Mouse (Mus musculus) midbrain, embryonic 14.5 days (tissue): ENCODE measurements around the gene Myt1l. TPM values are rescaled to one million over a fixed set of nuclear protein-coding genes. Genes with fewer than 3 reads are reported as not detected.

ENCODE experiments used
- ATAC-seq: fragments of 200-750 bp; cut with Nextera tagmentation; 2 replicates; pipeline ENCODE4 v1.8.0; 2017; ENCODE audit warnings: moderate number of reproducible peaks, moderate library complexity; ENCODE audit not compliant: low FRiP score, low TSS enrichment
- DNase-seq: peaks from one replicate; pipeline ENCODE4 v3.0.0-alpha.2; 2015
- H3K27ac ChIP-seq: fragments of 300-500 bp; sonication (generic); replicated peaks from 2 replicates; pipeline ENCODE4 v1.5.1; 2014; ENCODE audit warnings: mild to moderate bottlenecking, low read depth, low read length, moderate library complexity
- H3K27me3 ChIP-seq: fragments of 300-500 bp; sonication (generic); 2 replicates; pipeline ENCODE4 v1.6.1; 2014; ENCODE audit warnings: low read length, control low read depth, mixed read lengths; ENCODE audit not compliant: control insufficient read depth, insufficient read depth
- H3K36me3 ChIP-seq: fragments of 300-500 bp; sonication (generic); 2 replicates; pipeline ENCODE4 v1.6.1; 2014; ENCODE audit warnings: low read length, control low read depth; ENCODE audit not compliant: control insufficient read depth, insufficient read depth
- H3K4me1 ChIP-seq: fragments of 300-500 bp; sonication (generic); 2 replicates; pipeline ENCODE4 v1.6.1; 2014; ENCODE audit warnings: mild to moderate bottlenecking, antibody characterized with exemption, low read length, control low read depth; ENCODE audit not compliant: control insufficient read depth, insufficient read depth
- H3K4me2 ChIP-seq: fragments of 300-500 bp; sonication (generic); 2 replicates; pipeline ENCODE4 v1.6.1; 2014; ENCODE audit warnings: mild to moderate bottlenecking, low read length, moderate library complexity
- H3K4me3 ChIP-seq: fragments of 300-500 bp; sonication (generic); replicated peaks from 2 replicates; pipeline ENCODE4 v1.5.1; 2014; ENCODE audit warnings: low read depth, low read length
- H3K9ac ChIP-seq: fragments of 300-500 bp; sonication (generic); replicated peaks from 2 replicates; pipeline ENCODE4 v1.6.1; 2014; ENCODE audit warnings: mild to moderate bottlenecking, low read length, moderate library complexity
- H3K9me3 ChIP-seq: fragments of 300-500 bp; sonication (generic); 2 replicates; pipeline ENCODE4 v1.6.1; 2016; ENCODE audit warnings: low read length, control low read depth, mixed read lengths; ENCODE audit not compliant: control insufficient read depth
- WGBS: fragments of 180-500 bp; shearing (Covaris S2); extraction: QIAGEN DNeasy Blood & Tissue Kit; methylation state at CpG from one replicate; pipeline ENCODE4 v1.1.7; 2014; 5-methylcytosine and 5-hydroxymethylcytosine counted together
- polyA plus RNA-seq: library from polyadenylated mRNA; unstranded; fragments of >200 nt; fragmentation: Nextera tagmentation; extraction: Ambion mirVana; gene quantifications from 2 replicates; pipeline ENCODE4 v1.2.1, GENCODE M21; 2014

Gene Myt1l
- polyA plus RNA-seq, 1 experiment from 2014 or later: 250 TPM

DNA sequence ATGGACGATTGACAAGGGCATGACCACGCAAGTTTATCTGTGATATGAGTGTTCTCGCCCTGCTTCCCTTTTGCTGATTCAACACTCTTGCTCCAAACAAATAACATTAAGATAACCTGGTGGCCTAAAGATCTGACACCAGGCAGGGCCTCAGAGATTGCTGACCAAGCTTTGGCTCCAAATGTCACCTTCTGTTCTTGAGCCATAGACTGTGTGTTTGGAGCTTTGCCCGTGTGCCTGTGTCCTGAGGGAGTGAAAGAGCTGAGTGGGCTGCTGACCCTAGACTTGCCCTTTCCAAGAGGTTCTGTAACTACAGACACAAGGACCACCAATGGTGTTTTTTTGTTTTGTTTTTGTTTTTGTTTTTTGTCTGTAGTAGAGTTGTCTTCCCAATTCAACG lies 124.3 kb downstream of the Myt1l start:
- Histone ChIP-seq H3K36me3 (no peaks in the 10 kb centered on the region), H3K27me3 (no peaks in the 10 kb centered on the region), H3K9ac (no peak overlapping the region), H3K27ac (no peak overlapping the region), H3K4me3 (no peak overlapping the region), H3K9me3 (no peaks in the 10 kb centered on the region), H3K4me2 (no peak overlapping the region), H3K4me1 (peaks cover 53% of the 10 kb centered on the region)
- 91% methylated on average over 5 of the region's 5 CpGs for WGBS
- DNase-seq: no peak
- no peak for ATAC-seq

- Histone ChIP-seq H3K27me3 (no peaks in the 10 kb centered on the region), H3K9me3 (no peaks in the 10 kb centered on the region), H3K4me3 (no peak overlapping the region), H3K9ac (peak overlapping the region; percentile 6; the same call in 1 of the 2 replicates), H3K4me2 (no peak overlapping the region), H3K27ac (peak overlapping the region; percentile 73), H3K36me3 (no peaks in the 10 kb centered on the region), H3K4me1 (peaks cover 49% of the 10 kb centered on the region)
- WGBS: 29% methylated on average over 10 of the region's 10 CpGs
- peak; percentile 51 for DNase-seq
- ATAC-seq: peak; percentile 38; the same call in 1 of the 2 replicates
Measured at GRCm38 (mm10) chr12:29655197-29655632, 127.0 kb downstream of the Myt1l start.

DNA sequence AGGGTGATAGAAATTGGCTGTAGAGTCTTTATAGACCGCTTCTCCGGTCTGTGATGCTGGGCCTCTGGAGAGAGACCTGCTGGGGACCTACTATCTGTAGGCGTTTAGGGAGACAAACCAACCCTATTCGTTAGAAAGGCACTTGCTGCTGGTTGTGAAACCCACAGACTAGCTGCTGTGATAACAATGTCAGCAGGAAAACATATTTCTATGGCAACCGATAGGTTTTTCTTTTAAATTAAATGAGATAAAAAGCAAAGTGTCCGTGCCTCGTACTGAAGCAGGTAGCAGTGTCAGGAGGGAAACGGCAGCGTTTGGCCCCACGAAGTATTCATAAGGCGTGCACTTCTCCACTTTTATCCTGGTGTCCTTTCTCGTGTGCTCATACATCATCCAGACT lies 127.5 kb downstream of the Myt1l start:
- no peaks in the 10 kb centered on the region for H3K27me3 ChIP-seq
- peaks cover 46% of the 10 kb centered on the region for H3K4me1 ChIP-seq
- H3K9me3 ChIP-seq: no peaks in the 10 kb centered on the region
- H3K4me2 ChIP-seq: no peak overlapping the region
- peak overlapping the region; percentile 6; the same call in 1 of the 2 replicates for H3K9ac ChIP-seq
- 71% methylated on average over 12 of the region's 12 CpGs for WGBS
- ATAC-seq: 0 out of 2 replicates have a peak, but pooled peaks have one; percentile 9
- no peak overlapping the region for H3K4me3 ChIP-seq
- no peak for DNase-seq
- no peaks in the 10 kb centered on the region for H3K36me3 ChIP-seq
- peak overlapping the region; percentile 73 for H3K27ac ChIP-seq

DNA sequence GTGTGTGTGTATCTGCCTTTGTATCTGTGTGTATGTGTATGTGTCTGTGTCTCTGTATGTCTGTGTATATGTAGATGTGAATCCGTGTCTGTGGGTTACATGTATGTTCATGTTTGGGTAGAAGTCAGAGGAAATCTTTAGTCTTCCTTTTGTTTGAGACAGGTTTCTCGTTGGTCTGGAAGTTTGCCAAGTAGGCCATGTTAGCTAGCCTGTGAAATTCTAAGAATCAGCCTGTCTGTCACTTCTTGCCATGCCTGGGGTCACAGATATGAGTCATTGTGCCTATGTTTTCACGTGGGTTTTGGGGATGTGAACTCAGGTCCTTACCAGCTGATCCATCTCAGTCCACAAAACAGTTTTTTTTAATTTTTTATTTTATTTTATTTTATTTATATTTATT lies 128.9 kb downstream of the Myt1l start:
- WGBS: 54% methylated on average over 3 of the region's 3 CpGs
- Histone ChIP-seq H3K9me3 (no peaks in the 10 kb centered on the region), H3K27ac (peak overlapping the region; percentile 53; the same call in 1 of the 2 replicates), H3K36me3 (no peaks in the 10 kb centered on the region), H3K27me3 (no peaks in the 10 kb centered on the region), H3K9ac (no peak overlapping the region), H3K4me2 (no peak overlapping the region), H3K4me3 (no peak overlapping the region), H3K4me1 (peaks cover 46% of the 10 kb centered on the region)
- DNase-seq: peak; percentile 64
- no peak for ATAC-seq

- peak overlapping the region; percentile 53; the same call in 1 of the 2 replicates for H3K27ac ChIP-seq
- no peak overlapping the region for H3K9ac ChIP-seq
- 80% methylated on average over 2 of the region's 2 CpGs for WGBS
- peaks cover 49% of the 10 kb centered on the region for H3K4me1 ChIP-seq
- H3K36me3 ChIP-seq: no peaks in the 10 kb centered on the region
- H3K4me3 ChIP-seq: no peak overlapping the region
- H3K4me2 ChIP-seq: no peak overlapping the region
- no peak for ATAC-seq
- no peaks in the 10 kb centered on the region for H3K9me3 ChIP-seq
- no peaks in the 10 kb centered on the region for H3K27me3 ChIP-seq
- no peak for DNase-seq
Measured at GRCm38 (mm10) chr12:29657870-29658269, 129.7 kb downstream of the Myt1l start.

GRCm38 (mm10) chr12:29671984-29672383 lies 143.8 kb downstream of the Myt1l start:
- Histone ChIP-seq H3K4me1 (peaks cover 8% of the 10 kb centered on the region), H3K27ac (no peak overlapping the region), H3K4me3 (no peak overlapping the region), H3K9ac (no peak overlapping the region), H3K9me3 (no peaks in the 10 kb centered on the region), H3K36me3 (0 out of 2 replicates have a peak, but pooled peaks cover 5% of the 10 kb centered on the region), H3K27me3 (no peaks in the 10 kb centered on the region), H3K4me2 (no peak overlapping the region)
- DNase-seq: no peak
- WGBS: 82% methylated on average over 7 of the region's 7 CpGs
- no peak for ATAC-seq

DNA sequence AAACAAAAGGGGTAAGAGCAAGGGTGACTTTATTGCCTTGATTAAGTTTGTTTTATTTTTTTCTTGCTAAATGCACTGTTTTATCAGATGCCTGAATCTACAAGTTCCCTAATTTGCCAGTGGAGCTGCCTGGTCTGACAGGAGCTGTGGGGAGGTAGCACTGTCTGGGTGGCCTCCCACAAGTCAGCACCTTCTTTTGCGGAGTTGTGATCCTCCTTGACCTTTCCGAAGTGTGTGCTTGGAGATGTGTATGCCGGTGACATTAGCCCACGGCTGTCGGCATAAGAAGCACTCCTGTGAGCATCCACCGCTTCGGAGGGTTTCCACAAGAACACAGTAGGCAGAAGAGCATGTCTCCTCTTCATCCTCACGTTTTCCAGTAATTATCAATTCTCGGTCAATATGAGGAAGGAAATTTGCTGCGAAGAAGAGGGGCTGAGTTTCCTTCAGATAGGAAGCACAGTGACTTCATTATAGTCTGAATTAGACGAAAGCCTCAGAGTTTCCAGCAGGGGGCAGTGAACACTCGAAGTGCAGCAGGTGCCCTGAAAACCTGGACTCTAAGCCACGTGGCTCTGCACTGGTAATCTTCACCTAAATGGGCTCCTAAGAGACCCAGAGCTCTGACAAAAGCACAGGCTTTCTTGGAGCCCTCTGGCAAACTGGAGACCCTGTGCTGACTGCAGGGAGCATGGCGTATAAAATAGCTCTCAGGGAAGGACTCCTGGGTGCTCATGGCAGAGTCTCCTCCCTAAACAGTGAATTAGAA lies 147.6 kb downstream of the Myt1l start:
- Histone ChIP-seq H3K4me3 (no peak overlapping the region), H3K4me2 (no peak overlapping the region), H3K9ac (0 out of 2 replicates have a peak overlapping the region, but pooled peaks have one; percentile 6), H3K27me3 (no peaks in the 10 kb centered on the region), H3K4me1 (peaks cover 8% of the 10 kb centered on the region), H3K27ac (peak overlapping the region; percentile 60), H3K36me3 (no peaks in the 10 kb centered on the region), H3K9me3 (no peaks in the 10 kb centered on the region)
- peak; percentile 89 for DNase-seq
- ATAC-seq: peak; percentile 62; the same call in 1 of the 2 replicates
- WGBS: 46% methylated on average over 14 of the region's 14 CpGs

GRCm38 (mm10) chr12:29682384-29682783 lies 154.2 kb downstream of the Myt1l start:
- no peak overlapping the region for H3K4me2 ChIP-seq
- 91% methylated on average over 8 of the region's 8 CpGs for WGBS

GRCm38 (mm10) chr12:29682946-29683345 lies 154.8 kb downstream of the Myt1l start:
- H3K4me2 ChIP-seq: no peak overlapping the region
- DNase-seq (no peak), ATAC-seq (no peak)
- H3K4me1 ChIP-seq: peaks cover 8% of the 10 kb centered on the region; the same call in 1 of the 2 replicates
- H3K9ac ChIP-seq: no peak overlapping the region
- H3K27me3 ChIP-seq: no peaks in the 10 kb centered on the region
- 94% methylated on average over 8 of the region's 8 CpGs for WGBS
- H3K9me3 ChIP-seq: no peaks in the 10 kb centered on the region
- H3K4me3 ChIP-seq: no peak overlapping the region
- no peak overlapping the region for H3K27ac ChIP-seq
- H3K36me3 ChIP-seq: no peaks in the 10 kb centered on the region

More at GRCm38 (mm10) chr12:29682384-29682783, 154.2 kb downstream of the Myt1l start:
- Histone ChIP-seq H3K27ac (no peak overlapping the region), H3K9ac (no peak overlapping the region), H3K9me3 (no peaks in the 10 kb centered on the region), H3K4me1 (peaks cover 8% of the 10 kb centered on the region; the same call in 1 of the 2 replicates), H3K36me3 (no peaks in the 10 kb centered on the region), H3K4me3 (no peak overlapping the region), H3K27me3 (no peaks in the 10 kb centered on the region)
- DNase-seq (no peak), ATAC-seq (no peak)
